Mouse (Mus musculus) limb, embryonic 12.5 days (tissue): ENCODE results near the gene Gm16451. TPM values are rescaled to one million over a fixed set of nuclear protein-coding genes. Genes with fewer than 3 reads are reported as not detected.
"Not testable (repeated sequence)": the region's sequence is repeated elsewhere in the genome, so short reads cannot be mapped to it uniquely, and the experiment has no call there.

Experiments
- ATAC-seq: fragments of 200-750 bp; cut with Nextera tagmentation; 2 replicates; pipeline ENCODE4 v1.8.0; 2017; ENCODE audit warnings: low read depth, moderate TSS enrichment; ENCODE audit not compliant: insufficient number of reproducible peaks, insufficient read depth, low FRiP score, low TSS enrichment
- H3K27ac ChIP-seq: fragments of 300-500 bp; sonication (generic); 2 replicates; pipeline ENCODE4 v1.5.1; 2016; ENCODE audit warnings: mild to moderate bottlenecking, moderate library complexity
- H3K27me3 ChIP-seq: fragments of 300-500 bp; sonication (generic); 2 replicates; pipeline ENCODE4 v1.6.1; 2016; ENCODE audit warnings: mild to moderate bottlenecking, moderate library complexity
- H3K36me3 ChIP-seq: fragments of 300-500 bp; sonication (generic); 2 replicates; pipeline ENCODE4 v1.6.1; 2016; ENCODE audit warnings: mild to moderate bottlenecking, moderate library complexity
- H3K4me1 ChIP-seq: fragments of 300-500 bp; sonication (generic); replicated peaks from 2 replicates; pipeline ENCODE4 v1.6.1; 2016
- H3K4me2 ChIP-seq: fragments of 300-500 bp; sonication (generic); 2 replicates; pipeline ENCODE4 v1.6.1; 2016; ENCODE audit warnings: mild to moderate bottlenecking, moderate library complexity
- H3K4me3 ChIP-seq: fragments of 300-500 bp; sonication (generic); replicated peaks from 2 replicates; pipeline ENCODE4 v1.5.1; 2016; ENCODE audit warnings: mild to moderate bottlenecking
- H3K9ac ChIP-seq: fragments of 300-500 bp; sonication (generic); replicated peaks from 2 replicates; pipeline ENCODE4 v1.6.1; 2016; ENCODE audit warnings: mild to moderate bottlenecking, moderate library complexity
- H3K9me3 ChIP-seq: fragments of 300-500 bp; sonication (generic); 2 replicates; pipeline ENCODE4 v1.6.1; 2016; ENCODE audit warnings: mild to moderate bottlenecking, moderate library complexity
- WGBS: fragments of 180-500 bp; shearing (Covaris S2); methylation state at CpG from one replicate; pipeline ENCODE4 v1.1.7; 2016; 5-methylcytosine and 5-hydroxymethylcytosine counted together
- polyA plus RNA-seq: library from polyadenylated mRNA; unstranded; fragments of >200 nt; fragmentation: Nextera tagmentation; extraction: Ambion mirVana; gene quantifications from 2 replicates; pipeline ENCODE4 v1.2.1, GENCODE M21; 2016

The Gm16451 gene
- polyA plus RNA-seq, result not detected in 2 replicates

DNA sequence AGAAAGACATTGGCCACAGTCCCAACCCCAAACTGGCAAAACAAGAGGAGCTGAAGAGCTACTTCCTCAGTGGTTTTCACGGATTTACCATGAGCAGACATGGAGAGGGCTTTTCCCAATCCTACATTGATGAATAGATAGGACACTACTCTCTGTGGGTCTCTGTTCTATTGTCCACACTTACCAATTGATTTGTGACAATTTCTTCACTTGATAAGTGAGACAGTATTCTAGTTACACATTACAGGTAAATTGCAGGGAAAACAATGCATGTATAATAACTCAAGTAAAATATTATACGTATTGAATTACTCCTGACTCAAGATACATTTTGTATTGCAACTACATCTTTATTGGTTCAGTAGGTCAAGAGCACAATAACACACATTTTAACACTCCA lies at the start of gene Gm16451:
TSS of gene Gm16451 (minus strand) at position 101 of the 400 bp plus-strand sequence.
- not testable (repeated sequence) for ATAC-seq

DNA sequence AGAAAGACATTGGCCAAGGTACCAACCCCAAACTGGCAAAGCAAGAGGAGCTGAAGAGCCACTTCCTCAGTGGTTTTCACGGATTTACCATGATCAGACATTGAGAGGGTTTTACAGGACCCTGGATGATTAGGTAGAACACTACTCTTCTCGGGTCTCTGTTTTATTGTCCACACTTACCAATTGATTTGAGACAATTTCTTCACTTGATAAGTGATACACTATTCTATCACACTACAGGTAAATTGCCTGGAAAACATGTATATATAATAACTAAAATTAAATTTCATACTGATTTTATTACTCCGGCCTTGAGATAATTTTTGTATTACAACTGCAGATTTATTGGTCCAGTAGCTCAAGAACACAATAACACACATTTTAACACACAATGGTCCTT lies 45.9 kb upstream of the Gm16451 start, which contains the start of gene Vmn1r142:
TSS of gene Vmn1r142 (minus strand) at position 101 of the 400 bp plus-strand sequence.
- no CpG with 5 or more reads among the region's 3 CpGs for WGBS
- H3K36me3 ChIP-seq, H3K9me3 ChIP-seq, H3K4me1 ChIP-seq, H3K27me3 ChIP-seq, H3K9ac ChIP-seq, H3K4me3 ChIP-seq, ATAC-seq, H3K27ac ChIP-seq, H3K4me2 ChIP-seq: not testable (repeated sequence)

More for the DNA sequence above, at the start of gene Gm16451:
- H3K9me3 ChIP-seq, H3K27me3 ChIP-seq, H3K9ac ChIP-seq, H3K27ac ChIP-seq, H3K4me1 ChIP-seq, H3K4me2 ChIP-seq, H3K4me3 ChIP-seq, H3K36me3 ChIP-seq: not testable (repeated sequence)
- WGBS, result no CpG with 5 or more reads among the region's 2 CpGs

DNA sequence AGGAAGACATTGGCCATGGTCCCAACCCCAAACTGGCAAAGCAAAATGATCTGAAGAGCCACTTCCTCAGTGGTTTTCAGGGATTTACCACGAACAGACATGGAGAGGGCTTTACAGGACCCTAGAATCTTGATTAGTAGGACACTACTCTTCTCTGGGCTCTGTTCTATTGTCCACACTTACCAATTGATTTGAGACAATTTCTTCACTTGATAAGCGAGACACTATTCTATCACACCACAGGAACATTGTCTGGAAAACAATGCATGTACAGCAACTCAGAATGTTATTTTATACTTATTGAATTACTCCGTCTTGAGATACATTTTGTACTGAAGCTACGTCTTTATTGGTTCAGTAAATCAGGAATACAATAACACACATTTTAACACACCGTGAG lies 16.6 kb upstream of the Gm16451 start, which contains the start of gene Gm10666:
TSS of gene Gm10666 (minus strand) at position 101 of the 400 bp plus-strand sequence.
- WGBS, result no CpG with 5 or more reads among the region's 5 CpGs
- H3K4me2 ChIP-seq, ATAC-seq: not testable (repeated sequence)

DNA sequence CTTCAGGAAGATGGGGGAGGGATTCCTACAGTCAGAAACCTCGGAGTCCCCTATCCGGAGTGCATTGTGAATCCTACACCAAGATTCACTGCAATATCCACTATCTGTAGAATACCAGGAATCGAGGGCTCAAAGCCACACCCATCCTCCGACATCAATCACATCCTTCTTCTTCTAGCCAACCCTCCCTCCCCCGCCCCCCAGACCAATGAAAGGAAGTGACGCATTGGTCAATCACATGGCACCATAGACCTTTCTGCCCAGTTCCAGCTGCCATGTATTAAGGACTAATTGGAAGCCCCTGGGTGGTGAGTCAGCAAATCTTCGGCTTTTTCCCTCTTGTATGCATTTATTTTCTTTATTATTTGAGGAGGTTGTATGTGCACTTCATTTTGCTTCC lies 49.3 kb downstream of the Gm16451 start, which contains the start of gene Vmn1r139:
TSS of gene Vmn1r139 (plus strand) at position 301 of the 400 bp plus-strand sequence.
- H3K27ac ChIP-seq, H3K9ac ChIP-seq, H3K36me3 ChIP-seq, H3K4me1 ChIP-seq, H3K27me3 ChIP-seq, H3K9me3 ChIP-seq, H3K4me2 ChIP-seq, ATAC-seq, H3K4me3 ChIP-seq: not testable (repeated sequence)
- no CpG with 5 or more reads among the region's 7 CpGs for WGBS

More for the DNA sequence above, 16.6 kb upstream of the Gm16451 start, which contains the start of gene Gm10666:
- not testable (repeated sequence) for H3K36me3 ChIP-seq, H3K27ac ChIP-seq, H3K9me3 ChIP-seq, H3K27me3 ChIP-seq, H3K4me1 ChIP-seq, H3K4me3 ChIP-seq, H3K9ac ChIP-seq

Other genes starting within 250 kb of the Gm16451 start
- not detected in 2 replicates for gene Gm5891, start 197.0 kb downstream of the Gm16451 start, polyA plus RNA-seq
- not detected in 2 replicates for gene Vmn1r137, start 123.7 kb downstream of the Gm16451 start, polyA plus RNA-seq
- gene Vmn1r138, start 89.3 kb downstream of the Gm16451 start, polyA plus RNA-seq, result not detected in 2 replicates
- gene Gm6176, start 61.9 kb downstream of the Gm16451 start, polyA plus RNA-seq, result not detected in 2 replicates
- gene Vmn1r139, start 49.2 kb downstream of the Gm16451 start, polyA plus RNA-seq, result not detected in 2 replicates
- not detected in 2 replicates for gene Gm10666, start 16.5 kb upstream of the Gm16451 start, polyA plus RNA-seq
- gene Vmn1r142, start 45.8 kb upstream of the Gm16451 start, polyA plus RNA-seq, result not detected in 2 replicates
- not detected in 2 replicates for gene Vmn1r143, start 71.1 kb upstream of the Gm16451 start, polyA plus RNA-seq
- gene Gm8653, start 83.0 kb upstream of the Gm16451 start, polyA plus RNA-seq, result not detected in 2 replicates
- gene Gm8453, start 111.2 kb upstream of the Gm16451 start, polyA plus RNA-seq, result not detected in 2 replicates
- gene Gm4187, start 211.5 kb upstream of the Gm16451 start, polyA plus RNA-seq, result not detected in 2 replicates